Mouse (Mus musculus) testis, postnatal 14 days (tissue): ENCODE data around the gene Zfp11.

Experiments
- DNase-seq: peaks from one replicate; pipeline ENCODE4 v3.0.0; 2021; ENCODE audit warnings: low spot score

Zfp11 gene

GRCm38 (mm10) chr5:129607476-129607875 lies 62.4 kb downstream of the Zfp11 start:
- no peak for DNase-seq
